Mouse (Mus musculus) liver, adult 2 months (tissue): ENCODE measurements around the gene Ltbp4. TPM values are rescaled to one million over a fixed set of nuclear protein-coding genes. Genes with fewer than 3 reads are reported as not detected.

Source experiments
- DNase-seq: peaks from one replicate; pipeline ENCODE4 v3.0.0-alpha.2; 2011; ENCODE audit warnings: low read depth, low spot score; ENCODE audit errors: extremely low read depth
- H3K27ac ChIP-seq: fragments of 200-500 bp; replicated peaks from 2 replicates; pipeline ENCODE4 v1.5.1; 2012; ENCODE audit warnings: low read depth, mild to moderate bottlenecking, control low read depth, inconsistent platforms, low read length; ENCODE audit not compliant: insufficient read depth
- H3K27me3 ChIP-seq: fragments of 200-500 bp; 2 replicates; pipeline ENCODE4 v1.6.1; 2012; ENCODE audit warnings: mild to moderate bottlenecking, moderate library complexity, low read length, inconsistent platforms; ENCODE audit not compliant: control insufficient read depth, insufficient read depth
- H3K36me3 ChIP-seq: fragments of 200-500 bp; 2 replicates; pipeline ENCODE4 v1.6.1; 2012; ENCODE audit warnings: low read length, inconsistent platforms; ENCODE audit not compliant: control insufficient read depth, insufficient read depth
- H3K4me1 ChIP-seq: fragments of 200-500 bp; 2 replicates; pipeline ENCODE4 v1.6.1; 2011; ENCODE audit warnings: low read length; ENCODE audit not compliant: control insufficient read depth, insufficient read depth
- H3K4me3 ChIP-seq: fragments of 200-500 bp; 2 replicates; pipeline ENCODE4 v1.5.1; 2011; ENCODE audit warnings: low read depth, mild to moderate bottlenecking, control low read depth, low read length, moderate library complexity; ENCODE audit not compliant: insufficient read depth
- H3K79me2 ChIP-seq: fragments of 200-500 bp; 2 replicates; pipeline ENCODE4 v1.6.1; 2012; ENCODE audit warnings: inconsistent platforms, mild to moderate bottlenecking, low read length, moderate library complexity; ENCODE audit not compliant: control insufficient read depth, insufficient read depth
- H3K9ac ChIP-seq: fragments of 200-500 bp; 2 replicates; pipeline ENCODE4 v1.6.1; 2012; ENCODE audit warnings: low read depth, mild to moderate bottlenecking, control low read depth, inconsistent platforms, low read length
- CTCF ChIP-seq: fragments of 200-500 bp; IDR thresholded peaks from 2 replicates; pipeline ENCODE4 v1.5.1; 2011; ENCODE audit warnings: low read depth, low read length, control low read depth
- POLR2A ChIP-seq: fragments of 200-500 bp; IDR thresholded peaks from 2 replicates; pipeline ENCODE4 v1.6.1; 2011; ENCODE audit warnings: low read length, control low read depth; ENCODE audit not compliant: insufficient read depth; ENCODE audit errors: extremely low read depth
- WGBS: fragments of 180-500 bp; shearing (Covaris S2); methylation state at CpG from one replicate; pipeline ENCODE4 v1.1.7; 2018; 5-methylcytosine and 5-hydroxymethylcytosine counted together
- polyA plus RNA-seq: library from polyadenylated mRNA; depleted of rRNA; stranded (reverse); fragments of >200 nt; gene quantifications from 2 replicates; pipeline ENCODE4 v1.2.3, GENCODE M21; 2012
- total RNA-seq: library from RNA; depleted of rRNA; stranded (reverse); fragments of >200 nt; gene quantifications from 2 replicates; pipeline ENCODE4 v1.2.3, GENCODE M21; 2014

Gene Ltbp4
- total and polyA plus RNA-seq, 2 experiments: 9.4 to 29.2 TPM

GRCm38 (mm10) chr7:27307551-27307950 is 29.9 kb downstream of the Ltbp4 start:
- Histone ChIP-seq H3K9ac (no peak overlapping the region), H3K36me3 (no peaks in the 10 kb centered on the region), H3K27me3 (no peaks in the 10 kb centered on the region; the same call in 1 of the 2 replicates), H3K4me1 (peaks cover 2% of the 10 kb centered on the region; the same call in 1 of the 2 replicates), H3K4me3 (no peak overlapping the region), H3K27ac (no peak overlapping the region), H3K79me2 (no peaks in the 10 kb centered on the region)
- WGBS: 90% methylated on average over 9 of the region's 9 CpGs
- no peak for DNase-seq
- TF ChIP-seq CTCF (no peak), POLR2A (no peak)

DNA sequence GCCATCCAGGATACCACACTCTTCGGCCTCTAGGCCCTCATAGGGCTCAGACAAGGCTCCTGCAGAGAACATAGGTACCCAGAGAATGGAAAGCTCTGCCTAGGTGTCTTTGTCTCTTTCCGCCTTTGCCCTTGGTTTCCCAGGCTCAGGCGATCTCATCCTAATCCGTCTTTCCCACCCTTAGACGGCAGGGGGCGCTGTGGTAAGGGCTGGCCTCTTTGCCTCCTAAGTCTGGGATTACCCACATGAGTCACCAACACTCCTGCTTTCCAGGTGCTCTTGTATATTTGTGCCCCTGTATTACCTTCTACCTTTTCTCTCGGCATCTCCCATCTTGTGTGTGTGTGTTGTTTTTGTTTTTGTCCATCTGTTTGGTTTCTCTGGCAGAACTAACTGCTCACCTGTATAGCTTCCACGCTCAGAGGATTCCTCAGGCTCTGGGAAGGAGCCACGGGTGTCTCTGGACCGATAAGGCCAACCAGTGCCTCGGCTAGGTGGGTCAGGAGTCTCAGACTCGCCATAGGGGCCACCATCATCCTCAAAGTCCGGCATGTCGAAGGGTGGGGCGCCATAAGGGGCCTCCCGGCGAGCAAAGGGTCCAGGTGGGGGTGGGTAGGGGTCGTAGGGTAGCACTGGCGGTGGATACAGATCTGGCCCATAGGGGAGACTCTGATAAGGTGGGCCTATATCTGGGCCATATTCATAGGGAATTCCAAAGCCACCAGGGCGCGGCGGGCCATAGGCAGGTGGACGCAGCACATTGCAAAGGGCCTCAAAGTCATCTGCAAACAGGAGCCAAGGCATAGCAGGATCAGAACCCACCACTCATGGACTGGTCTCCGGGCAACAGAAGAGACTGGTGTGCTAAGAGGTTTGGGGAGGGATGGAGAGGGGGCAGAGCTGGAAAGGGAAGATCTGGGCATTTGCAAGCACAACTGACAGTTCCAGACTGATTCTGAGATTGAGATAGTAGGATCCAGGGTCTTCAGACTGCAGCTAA is 31.0 kb downstream of the Ltbp4 start:
- Histone ChIP-seq H3K4me3 (no peak overlapping the region), H3K4me1 (peaks cover 2% of the 10 kb centered on the region; the same call in 1 of the 2 replicates), H3K27ac (no peak overlapping the region), H3K79me2 (no peaks in the 10 kb centered on the region), H3K9ac (no peak overlapping the region), H3K36me3 (no peaks in the 10 kb centered on the region), H3K27me3 (no peaks in the 10 kb centered on the region; the same call in 1 of the 2 replicates)
- 77% methylated on average over 24 of the region's 24 CpGs for WGBS
- no peak for DNase-seq
- TF ChIP-seq POLR2A (no peak), CTCF (peak; percentile 75)

DNA sequence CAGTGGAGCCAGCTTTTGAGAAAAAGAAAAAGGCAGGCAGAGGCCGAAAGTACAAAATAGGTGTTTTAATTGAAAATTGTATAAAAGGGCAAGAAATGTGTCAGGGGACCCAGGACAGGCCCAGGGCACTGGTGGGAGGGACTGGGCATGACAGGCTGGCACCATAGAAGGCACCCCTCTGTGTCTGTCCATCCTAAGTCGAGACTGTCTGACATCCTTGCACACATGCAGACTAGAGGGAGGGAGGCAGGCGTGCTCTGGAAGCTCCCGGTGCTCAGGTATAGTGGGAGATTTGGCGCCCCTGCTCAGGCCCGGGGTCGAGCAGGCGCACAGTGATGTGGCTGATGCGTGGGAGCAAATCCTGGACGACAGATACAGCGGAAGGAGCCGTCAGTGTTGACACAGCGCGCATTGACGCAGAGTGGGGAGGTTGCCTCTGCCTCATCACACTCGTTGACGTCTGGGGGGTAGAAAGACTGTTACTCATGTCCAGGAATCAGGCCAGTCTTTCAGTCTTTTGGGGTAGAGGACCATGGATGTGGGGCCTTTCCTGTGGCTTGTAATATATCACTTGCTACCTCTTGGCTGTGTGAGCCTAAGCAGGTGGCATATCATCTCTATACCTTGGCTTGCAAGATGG is 32.3 kb downstream of the Ltbp4 start:
- Histone ChIP-seq H3K36me3 (no peaks in the 10 kb centered on the region), H3K79me2 (no peaks in the 10 kb centered on the region), H3K4me1 (no peaks in the 10 kb centered on the region), H3K4me3 (no peak overlapping the region), H3K9ac (no peak overlapping the region), H3K27me3 (no peaks in the 10 kb centered on the region; the same call in 1 of the 2 replicates), H3K27ac (no peak overlapping the region)
- TF ChIP-seq POLR2A: no peak
- no peak for TF ChIP-seq CTCF
- WGBS: 83% methylated on average over 17 of the region's 17 CpGs
- no peak for DNase-seq

GRCm38 (mm10) chr7:27302172-27302571 is 35.3 kb downstream of the Ltbp4 start:
- peak; percentile 35 for DNase-seq
- Histone ChIP-seq H3K4me3 (no peak overlapping the region; the same call in 1 of the 2 replicates), H3K27ac (no peak overlapping the region), H3K79me2 (no peaks in the 10 kb centered on the region), H3K9ac (no peak overlapping the region), H3K27me3 (no peaks in the 10 kb centered on the region), H3K4me1 (no peaks in the 10 kb centered on the region), H3K36me3 (no peaks in the 10 kb centered on the region)
- WGBS: 8% methylated on average over 11 of the region's 11 CpGs
- TF ChIP-seq CTCF: peak; percentile 99
- TF ChIP-seq POLR2A: no peak

- WGBS: 76% methylated on average over 5 of the region's 5 CpGs
- TF ChIP-seq POLR2A (no peak), CTCF (no peak)
- no peak for DNase-seq
- no peaks in the 10 kb centered on the region for H3K79me2 ChIP-seq
- no peaks in the 10 kb centered on the region for H3K27me3 ChIP-seq
- H3K4me1 ChIP-seq: no peaks in the 10 kb centered on the region
- H3K9ac ChIP-seq: no peak overlapping the region
- H3K27ac ChIP-seq: no peak overlapping the region
- no peak overlapping the region for H3K4me3 ChIP-seq
- no peaks in the 10 kb centered on the region for H3K36me3 ChIP-seq
These were observed 36.7 kb downstream of the Ltbp4 start for GRCm38 (mm10) chr7:27300801-27301200.
